Mouse (Mus musculus): ENCODE measurements around the gene Uts2b. TPM values are rescaled to one million over a fixed set of nuclear protein-coding genes. Genes with fewer than 3 reads are reported as not detected.

The Uts2b gene
- not detected in 2 replicates for total RNA-seq (2014; rRNA removed)
- polyA plus RNA-seq (2012; rRNA removed): not detected in 2 replicates

GRCm38 (mm10) chr16:27370191-27370590, at the start of gene Uts2b:
Gene Uts2b, minus strand, starts transcription at chr16:27370239.
- DNase-seq (ENCODE audit: extremely low read depth, low read depth, low spot score): no peak
- no peak within 1 kb of the TSS for H3K9ac ChIP-seq (ENCODE audit: low read depth, low read length)
- peaks cover 2% of the 10 kb centered on the region; the same call in 1 of the 2 replicates for H3K4me1 ChIP-seq (ENCODE audit: control insufficient read depth, insufficient read depth, low read length)
- WGBS: 83% methylated on average over 8 of the region's 8 CpGs
- no peak for TF ChIP-seq POLR2A (IDR thresholded peaks at IDR 0.05; ENCODE audit: extremely low read depth, insufficient read depth, low read length)
- no peak for TF ChIP-seq CTCF (IDR thresholded peaks at IDR 0.05; ENCODE audit: low read depth, low read length)
- H3K27ac ChIP-seq (replicated peaks; ENCODE audit: insufficient read depth, low read depth, low read length): no peak within 1 kb of the TSS
- no peaks in the 10 kb centered on the region for H3K27me3 ChIP-seq (ENCODE audit: control insufficient read depth, insufficient read depth, low read length)
- H3K36me3 ChIP-seq (ENCODE audit: control insufficient read depth, insufficient read depth, low read length): no peaks in the 10 kb centered on the region
- no peaks in the 10 kb centered on the region for H3K79me2 ChIP-seq (ENCODE audit: control insufficient read depth, insufficient read depth, low read length)
- H3K4me3 ChIP-seq (ENCODE audit: insufficient read depth, low read depth, low read length): no peak within 1 kb of the TSS

GRCm38 (mm10) chr16:27417632-27418031, 47.6 kb upstream of the Uts2b start:
- DNase-seq (ENCODE audit: extremely low read depth, low read depth, low spot score): no peak
- no peak for TF ChIP-seq POLR2A (IDR thresholded peaks at IDR 0.05; ENCODE audit: extremely low read depth, insufficient read depth, low read length)
- TF ChIP-seq CTCF (IDR thresholded peaks at IDR 0.05; ENCODE audit: low read depth, low read length): no peak
- Histone ChIP-seq H3K4me3 (ENCODE audit: insufficient read depth, low read depth, low read length) (no peak overlapping the region), H3K27me3 (ENCODE audit: control insufficient read depth, insufficient read depth, low read length) (no peaks in the 10 kb centered on the region), H3K27ac (replicated peaks; ENCODE audit: insufficient read depth, low read depth, low read length) (no peak overlapping the region), H3K9ac (ENCODE audit: low read depth, low read length) (no peak overlapping the region), H3K79me2 (ENCODE audit: control insufficient read depth, insufficient read depth, low read length) (no peaks in the 10 kb centered on the region; the same call in 1 of the 2 replicates), H3K4me1 (ENCODE audit: control insufficient read depth, insufficient read depth, low read length) (no peaks in the 10 kb centered on the region), H3K36me3 (ENCODE audit: control insufficient read depth, insufficient read depth, low read length) (peaks cover 46% of the 10 kb centered on the region)
- 85% methylated on average over 3 of the region's 3 CpGs for WGBS

GRCm38 (mm10) chr16:27416937-27417584, 47.0 kb upstream of the Uts2b start:
- TF ChIP-seq POLR2A (IDR thresholded peaks at IDR 0.05; ENCODE audit: extremely low read depth, insufficient read depth, low read length) (no peak), CTCF (IDR thresholded peaks at IDR 0.05; ENCODE audit: low read depth, low read length) (no peak)
- Histone ChIP-seq H3K27ac (replicated peaks; ENCODE audit: insufficient read depth, low read depth, low read length) (no peak overlapping the region), H3K4me3 (ENCODE audit: insufficient read depth, low read depth, low read length) (no peak overlapping the region), H3K36me3 (ENCODE audit: control insufficient read depth, insufficient read depth, low read length) (peaks cover 40% of the 10 kb centered on the region), H3K9ac (ENCODE audit: low read depth, low read length) (no peak overlapping the region), H3K27me3 (ENCODE audit: control insufficient read depth, insufficient read depth, low read length) (no peaks in the 10 kb centered on the region), H3K79me2 (ENCODE audit: control insufficient read depth, insufficient read depth, low read length) (no peaks in the 10 kb centered on the region; the same call in 1 of the 2 replicates), H3K4me1 (ENCODE audit: control insufficient read depth, insufficient read depth, low read length) (no peaks in the 10 kb centered on the region)
- DNase-seq (ENCODE audit: extremely low read depth, low read depth, low spot score): no peak
- 95% methylated on average over 6 of the region's 6 CpGs for WGBS

GRCm38 (mm10) chr16:27404107-27404506, 34.1 kb upstream of the Uts2b start:
- H3K27me3 ChIP-seq (ENCODE audit: control insufficient read depth, insufficient read depth, low read length): no peaks in the 10 kb centered on the region
- H3K9ac ChIP-seq (ENCODE audit: low read depth, low read length): no peak overlapping the region
- peaks cover 7% of the 10 kb centered on the region; the same call in 1 of the 2 replicates for H3K4me1 ChIP-seq (ENCODE audit: control insufficient read depth, insufficient read depth, low read length)
- peaks cover 13% of the 10 kb centered on the region for H3K36me3 ChIP-seq (ENCODE audit: control insufficient read depth, insufficient read depth, low read length)
- H3K79me2 ChIP-seq (ENCODE audit: control insufficient read depth, insufficient read depth, low read length): peaks cover 4% of the 10 kb centered on the region; the same call in 1 of the 2 replicates
- DNase-seq (ENCODE audit: extremely low read depth, low read depth, low spot score): no peak
- H3K4me3 ChIP-seq (ENCODE audit: insufficient read depth, low read depth, low read length): no peak overlapping the region
- TF ChIP-seq POLR2A (IDR thresholded peaks at IDR 0.05; ENCODE audit: extremely low read depth, insufficient read depth, low read length) (no peak), CTCF (IDR thresholded peaks at IDR 0.05; ENCODE audit: low read depth, low read length) (no peak)
- H3K27ac ChIP-seq (replicated peaks; ENCODE audit: insufficient read depth, low read depth, low read length): no peak overlapping the region

GRCm38 (mm10) chr16:27401579-27401978, 31.5 kb upstream of the Uts2b start:
- H3K4me1 ChIP-seq (ENCODE audit: control insufficient read depth, insufficient read depth, low read length): peaks cover 7% of the 10 kb centered on the region; the same call in 1 of the 2 replicates

GRCm38 (mm10) chr16:27399719-27400253, 29.7 kb upstream of the Uts2b start:
- Histone ChIP-seq H3K27me3 (ENCODE audit: control insufficient read depth, insufficient read depth, low read length) (no peaks in the 10 kb centered on the region), H3K9ac (ENCODE audit: low read depth, low read length) (no peak overlapping the region), H3K79me2 (ENCODE audit: control insufficient read depth, insufficient read depth, low read length) (peaks cover 15% of the 10 kb centered on the region; the same call in 1 of the 2 replicates), H3K36me3 (ENCODE audit: control insufficient read depth, insufficient read depth, low read length) (no peaks in the 10 kb centered on the region), H3K27ac (replicated peaks; ENCODE audit: insufficient read depth, low read depth, low read length) (no peak overlapping the region), H3K4me1 (ENCODE audit: control insufficient read depth, insufficient read depth, low read length) (peaks cover 10% of the 10 kb centered on the region; the same call in 1 of the 2 replicates), H3K4me3 (ENCODE audit: insufficient read depth, low read depth, low read length) (no peak overlapping the region)
- no peak for DNase-seq (ENCODE audit: extremely low read depth, low read depth, low spot score)
- WGBS: 92% methylated on average over 6 of the region's 6 CpGs
- TF ChIP-seq CTCF (IDR thresholded peaks at IDR 0.05; ENCODE audit: low read depth, low read length) (no peak), POLR2A (IDR thresholded peaks at IDR 0.05; ENCODE audit: extremely low read depth, insufficient read depth, low read length) (no peak)

More at GRCm38 (mm10) chr16:27401579-27401978, 31.5 kb upstream of the Uts2b start:
- H3K36me3 ChIP-seq (ENCODE audit: control insufficient read depth, insufficient read depth, low read length): peaks cover 5% of the 10 kb centered on the region
- H3K27ac ChIP-seq (replicated peaks; ENCODE audit: insufficient read depth, low read depth, low read length): no peak overlapping the region
- no peak overlapping the region for H3K9ac ChIP-seq (ENCODE audit: low read depth, low read length)
- H3K79me2 ChIP-seq (ENCODE audit: control insufficient read depth, insufficient read depth, low read length): peaks cover 11% of the 10 kb centered on the region; the same call in 1 of the 2 replicates
- H3K4me3 ChIP-seq (ENCODE audit: insufficient read depth, low read depth, low read length): no peak overlapping the region
- DNase-seq (ENCODE audit: extremely low read depth, low read depth, low spot score): no peak
- TF ChIP-seq CTCF (IDR thresholded peaks at IDR 0.05; ENCODE audit: low read depth, low read length) (no peak), POLR2A (IDR thresholded peaks at IDR 0.05; ENCODE audit: extremely low read depth, insufficient read depth, low read length) (no peak)
- WGBS: 74% methylated on average over 2 of the region's 2 CpGs
- H3K27me3 ChIP-seq (ENCODE audit: control insufficient read depth, insufficient read depth, low read length): no peaks in the 10 kb centered on the region

All from liver, adult 2 months (tissue).